Mouse (Mus musculus) MEL (cell line): Measurements from ENCODE around the gene Vac14. TPM values are rescaled to one million over a fixed set of nuclear protein-coding genes. Genes with fewer than 3 reads are reported as not detected.

ENCODE experiments used
- DNase-seq: peaks from one replicate; pipeline ENCODE4 v3.0.0; 2011; ENCODE audit warnings: low read depth, low spot score
- H3K27ac ChIP-seq: 2 replicates; pipeline ENCODE4 v1.5.1; 2012; ENCODE audit warnings: low read depth, mild to moderate bottlenecking, control low read depth, low read length, moderate library complexity; ENCODE audit not compliant: control insufficient read depth
- H3K27me3 ChIP-seq, 2 experiments: fragments of 150-350 bp in 1 of 2; sonication (generic) in 1 of 2; 2 replicates each; pipeline ENCODE4 v1.6.1; 2012; ENCODE audit warnings: low read length in 2 of 2, mild to moderate bottlenecking in 2 of 2, improper control_type of control experiment in 1 of 2, moderate library complexity in 1 of 2; ENCODE audit not compliant: insufficient read depth in 2 of 2, control insufficient read depth in 1 of 2
- H3K36me3 ChIP-seq, 2 experiments: 2 replicates each; pipeline ENCODE4 v1.6.1; 2012 to 2014; ENCODE audit warnings: low read length in 2 of 2, improper control_type of control experiment in 1 of 2, inconsistent platforms in 1 of 2, mild to moderate bottlenecking in 1 of 2; ENCODE audit not compliant: insufficient read depth in 2 of 2, control insufficient read depth in 1 of 2
- H3K4me1 ChIP-seq, 2 experiments: fragments of 150-350 bp in 1 of 2; sonication (generic) in 1 of 2; 2 replicates each; pipeline ENCODE4 v1.6.1; 2012; ENCODE audit warnings: low read length in 2 of 2, improper control_type of control experiment in 1 of 2, mild to moderate bottlenecking in 1 of 2; ENCODE audit not compliant: insufficient read depth in 2 of 2, control insufficient read depth in 1 of 2
- H3K4me3 ChIP-seq, 2 experiments: fragments of 150-350 bp in 1 of 2; sonication (generic) in 1 of 2; 2 replicates each; pipeline ENCODE4 v1.5.1; 2012; ENCODE audit warnings: low read depth in 2 of 2, low read length in 2 of 2, mild to moderate bottlenecking in 2 of 2, moderate library complexity in 2 of 2, control low read depth in 1 of 2, improper control_type of control experiment in 1 of 2; ENCODE audit not compliant: control insufficient read depth in 1 of 2, insufficient read depth in 1 of 2
- H3K79me2 ChIP-seq: 2 replicates; pipeline ENCODE4 v1.6.1; 2012; ENCODE audit warnings: mild to moderate bottlenecking, low read length, moderate library complexity; ENCODE audit not compliant: control insufficient read depth, poor library complexity, insufficient read depth
- H3K9ac ChIP-seq: 2 replicates; pipeline ENCODE4 v1.6.1; 2012; ENCODE audit warnings: low read depth, mild to moderate bottlenecking, control low read depth, low read length, moderate library complexity; ENCODE audit not compliant: control insufficient read depth, poor library complexity, severe bottlenecking
- H3K9me3 ChIP-seq: fragments of 150-350 bp; sonication (generic); replicated peaks from 2 replicates; pipeline ENCODE4 v1.6.1; 2012; ENCODE audit warnings: mild to moderate bottlenecking, low read length, improper control_type of control experiment, moderate library complexity; ENCODE audit not compliant: insufficient read depth
- BHLHE40 ChIP-seq: IDR thresholded peaks from 2 replicates; pipeline ENCODE4 v1.6.1; 2012; ENCODE audit warnings: low read depth, mild to moderate bottlenecking, inconsistent platforms, low read length, improper control_type of control experiment, borderline replicate concordance
- CHD1 ChIP-seq: IDR thresholded peaks from 2 replicates; pipeline ENCODE4 v1.6.1; 2012; ENCODE audit warnings: low read depth, mild to moderate bottlenecking, inconsistent platforms, low read length, improper control_type of control experiment
- CTCF ChIP-seq, 3 experiments: IDR thresholded peaks in 2 of 3; conservative IDR thresholded peaks in 1 of 3; 2 replicates each; pipeline ENCODE4 v1.5.1; 2011 to 2012; ENCODE audit warnings: low read length in 3 of 3, low read depth in 2 of 3, mild to moderate bottlenecking in 2 of 3, improper control_type of control experiment in 1 of 3, inconsistent platforms in 1 of 3, mixed read lengths in 1 of 3, moderate library complexity in 1 of 3; ENCODE audit not compliant: control insufficient read depth in 1 of 3, insufficient read depth in 1 of 3, poor library complexity in 1 of 3, severe bottlenecking in 1 of 3
- GABPA ChIP-seq: IDR thresholded peaks from 2 replicates; pipeline ENCODE4 v1.6.1; 2012; ENCODE audit warnings: low read depth, mild to moderate bottlenecking, inconsistent platforms, low read length, improper control_type of control experiment, moderate library complexity
- GATA1 ChIP-seq: IDR thresholded peaks from 2 replicates; pipeline ENCODE4 v1.6.1; 2011; ENCODE audit warnings: low read depth, low read length, improper control_type of control experiment
- JUND ChIP-seq: IDR thresholded peaks from 2 replicates; pipeline ENCODE4 v1.6.1; 2011; ENCODE audit warnings: low read depth, mild to moderate bottlenecking, improper control_type of control experiment, low read length
- KAT2A ChIP-seq: conservative IDR thresholded peaks from 2 replicates; pipeline ENCODE4 v1.6.1; 2012; ENCODE audit warnings: low read depth, low read length, improper control_type of control experiment, inconsistent platforms
- MEF2A ChIP-seq: IDR thresholded peaks from 2 replicates; pipeline ENCODE4 v1.6.1; 2014; ENCODE audit warnings: low read depth, mild to moderate bottlenecking, inconsistent platforms, low read length, improper control_type of control experiment; ENCODE audit not compliant: poor library complexity, insufficient replicate concordance, severe bottlenecking; ENCODE audit errors: extremely low read depth
- MYB ChIP-seq: IDR thresholded peaks from 2 replicates; pipeline ENCODE4 v1.6.1; 2011; ENCODE audit warnings: mild to moderate bottlenecking, low read depth, low read length, improper control_type of control experiment
- MYC ChIP-seq: IDR thresholded peaks from 2 replicates; pipeline ENCODE4 v1.6.1; 2011; ENCODE audit warnings: low read depth, mild to moderate bottlenecking, low read length, improper control_type of control experiment, moderate library complexity
- NRF1 ChIP-seq: IDR thresholded peaks from 2 replicates; pipeline ENCODE4 v1.6.1; 2014; ENCODE audit warnings: low read depth, mild to moderate bottlenecking, inconsistent platforms, low read length, improper control_type of control experiment, moderate library complexity; ENCODE audit not compliant: poor library complexity, insufficient read depth, severe bottlenecking
- POLR2AphosphoS2 ChIP-seq: IDR thresholded peaks from 2 replicates; pipeline ENCODE4 v1.6.1; 2011; ENCODE audit warnings: low read length, improper control_type of control experiment
- POLR2AphosphoS5 ChIP-seq: IDR thresholded peaks from 2 replicates; pipeline ENCODE4 v1.6.1; 2012; ENCODE audit warnings: low read depth, borderline replicate concordance, mild to moderate bottlenecking, inconsistent platforms, low read length, moderate library complexity, mixed read lengths
- RCOR1 ChIP-seq: IDR thresholded peaks from 2 replicates; pipeline ENCODE4 v1.6.1; 2012; ENCODE audit warnings: low read depth, mild to moderate bottlenecking, inconsistent platforms, low read length, improper control_type of control experiment
- SMC3 ChIP-seq: IDR thresholded peaks from 2 replicates; pipeline ENCODE4 v1.6.1; 2011; ENCODE audit warnings: low read depth, low read length, improper control_type of control experiment
- TAL1 ChIP-seq: IDR thresholded peaks from 2 replicates; pipeline ENCODE4 v1.6.1; 2012; ENCODE audit warnings: mild to moderate bottlenecking, inconsistent platforms, low read length, moderate library complexity, mixed read lengths
- TBP ChIP-seq: IDR thresholded peaks from 2 replicates; pipeline ENCODE4 v1.8.0; 2011; ENCODE audit warnings: low read depth, low read length, improper control_type of control experiment
- USF2 ChIP-seq, 2 experiments: IDR thresholded peaks; 2 replicates each; pipeline ENCODE4 v1.6.1; 2011 to 2012; ENCODE audit warnings: improper control_type of control experiment in 2 of 2, low read length in 2 of 2, borderline replicate concordance in 1 of 2, inconsistent platforms in 1 of 2, low read depth in 1 of 2, mild to moderate bottlenecking in 1 of 2; ENCODE audit not compliant: insufficient read depth in 1 of 2
- ZC3H11A ChIP-seq: IDR thresholded peaks from 2 replicates; pipeline ENCODE4 v1.6.1; 2012; ENCODE audit warnings: low read depth, mild to moderate bottlenecking, inconsistent platforms, low read length, improper control_type of control experiment
- polyA plus RNA-seq, 2 experiments: library from polyadenylated mRNA; stranded (reverse) in 1 of 2; unstranded in 1 of 2; fragments of >175 nt in 1 of 2; fragments of >200 nt in 1 of 2; gene quantifications; 2 replicates each; pipeline versions ENCODE4 v1.2.1 to v1.2.4; 2012; ENCODE audit warnings: low replicate concordance in 2 of 2, low read depth in 1 of 2; ENCODE audit not compliant: insufficient read length in 2 of 2, insufficient read depth in 1 of 2, missing spikeins in 1 of 2
- total RNA-seq: library from RNA; depleted of rRNA; stranded (reverse); fragments of 300-350 nt; gene quantifications from 2 replicates; pipeline ENCODE4 v1.2.3, GENCODE M21; 2012

The Vac14 gene
- total and polyA plus RNA-seq, 3 experiments: 31.7 to 86.0 TPM; not detected in 1

GRCm38 (mm10) chr8:110760280-110760940 is 142.0 kb downstream of the Vac14 start:
- no peak overlapping the region for H3K27ac ChIP-seq
- H3K36me3 ChIP-seq: peaks cover 0 to 6% of the 10 kb centered on the region in 2 experiments; a peak in 2 of 4 replicates
- no peaks in the 10 kb centered on the region for H3K79me2 ChIP-seq
- TF ChIP-seq GABPA (no peak), JUND (no peak), RCOR1 (no peak), MYC (no peak), TBP (no peak), NRF1 (no peak), USF2 (IDR thresholded peaks at IDR 0.05; ENCODE audit: borderline replicate concordance in 1 of 2, insufficient read depth in 1 of 2, low read depth in 1 of 2, low read length in 2 of 2) (no peak), TAL1 (no peak), KAT2A (no peak), POLR2AphosphoS5 (no peak), GATA1 (no peak)
- no peaks in the 10 kb centered on the region for H3K9me3 ChIP-seq
- no peaks in the 10 kb centered on the region for H3K27me3 ChIP-seq
- peaks cover 0 to 24% of the 10 kb centered on the region in 2 experiments; a peak in 3 of 4 replicates for H3K4me1 ChIP-seq
- no peak for DNase-seq
- H3K9ac ChIP-seq: no peak overlapping the region
- H3K4me3 ChIP-seq: no peak overlapping the region

- no peak overlapping the region for H3K9ac ChIP-seq
- peaks cover 0 to 6% of the 10 kb centered on the region in 2 experiments; a peak in 2 of 4 replicates for H3K36me3 ChIP-seq
- no peaks in the 10 kb centered on the region for H3K27me3 ChIP-seq
- H3K27ac ChIP-seq: no peak overlapping the region
- peaks cover 0 to 24% of the 10 kb centered on the region in 2 experiments; a peak in 3 of 4 replicates for H3K4me1 ChIP-seq
- no peaks in the 10 kb centered on the region for H3K79me2 ChIP-seq
- no peaks in the 10 kb centered on the region for H3K9me3 ChIP-seq
- DNase-seq: peak; percentile 42
- TF ChIP-seq CHD1: no peak
- TF ChIP-seq RCOR1: no peak
- no peak for TF ChIP-seq ZC3H11A
- no peak for TF ChIP-seq BHLHE40
- no peak for TF ChIP-seq MYB
- no peak for TF ChIP-seq JUND
- no peak for TF ChIP-seq GABPA
- TF ChIP-seq POLR2AphosphoS5: no peak
- TF ChIP-seq POLR2AphosphoS2: no peak
- no peak for TF ChIP-seq MEF2A
- no peak for TF ChIP-seq CTCF (IDR thresholded peaks at IDR 0.05 in 2 of 3, conservative IDR thresholded peaks at IDR 0.05 in 1 of 3; ENCODE audit: control insufficient read depth in 1 of 3, insufficient read depth in 1 of 3, low read depth in 2 of 3, low read length in 3 of 3, poor library complexity in 1 of 3, severe bottlenecking in 1 of 3)
- no peak for TF ChIP-seq SMC3
- TF ChIP-seq, all 39 proteins: peak for 0
- no peak overlapping the region for H3K4me3 ChIP-seq
Measured at GRCm38 (mm10) chr8:110761185-110761584, 142.8 kb downstream of the Vac14 start.
